Mouse (Mus musculus) heart, postnatal 4 days (tissue): ENCODE data around the gene Cnih1. TPM values are rescaled to one million over a fixed set of nuclear protein-coding genes. Genes with fewer than 3 reads are reported as not detected.
"Not testable (repeated sequence)": the region's sequence is repeated elsewhere in the genome, so short reads cannot be mapped to it uniquely, and the experiment has no call there.

Experiments
- DNase-seq: peaks from one replicate; pipeline ENCODE4 v3.0.0; 2021
- total RNA-seq, 2 experiments: library from RNA; stranded (reverse); gene quantifications; 2 replicates each; pipeline ENCODE4 v1.2.3; 2021

Cnih1 gene
- total RNA-seq, 2 experiments from 2014 or later = 78.8 to 81.1 TPM

DNA sequence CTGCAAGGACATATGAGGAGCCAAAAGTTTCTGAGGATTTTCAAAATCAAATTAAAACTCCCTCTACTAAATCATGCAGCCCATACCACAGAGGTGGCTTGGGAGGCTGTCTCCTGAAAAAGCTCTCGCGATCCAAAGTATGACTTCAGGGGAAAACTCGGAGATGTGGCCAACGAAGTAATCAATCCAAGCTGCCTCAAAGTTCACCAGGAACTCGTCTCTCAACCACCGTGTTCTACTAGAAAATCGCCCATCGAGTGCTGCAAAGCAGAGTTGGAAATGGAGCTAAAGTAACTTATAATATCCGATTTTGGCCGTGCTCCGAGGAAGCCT, 791 bp downstream of the Cnih1 start:
- no peak for DNase-seq

DNA sequence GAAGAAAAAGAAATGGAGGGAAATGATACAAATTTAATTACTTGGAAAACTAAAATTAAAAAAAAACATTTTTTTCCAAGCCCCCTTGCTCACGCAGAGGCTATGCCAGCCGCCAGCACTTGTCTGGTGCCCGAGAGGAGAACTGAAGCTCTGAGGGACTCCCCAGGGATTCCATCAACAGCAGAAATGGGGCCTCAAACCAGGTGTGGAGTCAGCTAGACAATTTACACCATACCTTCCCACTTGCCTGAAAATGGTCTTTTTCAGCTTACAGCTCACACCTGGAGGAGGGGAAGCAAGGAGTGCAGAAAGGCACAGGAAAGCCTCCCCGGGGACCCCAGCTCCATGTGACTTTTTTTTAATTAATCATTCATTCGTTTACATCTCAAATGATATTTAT, 3.0 kb downstream of the Cnih1 start:
- DNase-seq = no peak

DNA sequence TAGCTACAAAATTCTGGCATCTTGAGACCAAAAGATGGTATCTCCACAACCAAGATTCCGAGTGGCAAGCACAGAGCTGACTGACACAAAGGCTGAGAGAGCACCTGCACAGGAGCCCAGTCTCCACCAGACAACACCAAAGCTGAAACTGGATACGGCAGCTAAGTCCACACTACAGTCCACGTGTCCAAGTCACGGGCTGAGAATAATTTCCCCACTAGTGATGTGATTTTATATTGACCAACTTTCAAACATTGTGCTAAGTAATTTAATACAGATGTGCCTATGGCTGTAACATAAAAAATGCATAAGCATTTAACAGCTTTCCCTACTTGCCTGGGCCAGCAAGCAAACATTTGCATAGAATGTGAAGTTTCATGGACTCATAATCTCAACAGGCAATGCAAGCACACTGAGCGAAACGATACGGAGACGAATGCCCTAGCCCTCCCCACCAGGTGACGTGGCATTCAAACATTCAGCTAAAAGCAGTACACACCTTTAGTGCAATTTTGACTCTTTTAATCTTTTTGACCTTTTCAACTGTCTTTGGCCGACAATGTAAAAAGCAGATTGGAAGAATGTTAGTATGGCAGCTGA, 4.8 kb downstream of the Cnih1 start:
- no peak for DNase-seq

DNA sequence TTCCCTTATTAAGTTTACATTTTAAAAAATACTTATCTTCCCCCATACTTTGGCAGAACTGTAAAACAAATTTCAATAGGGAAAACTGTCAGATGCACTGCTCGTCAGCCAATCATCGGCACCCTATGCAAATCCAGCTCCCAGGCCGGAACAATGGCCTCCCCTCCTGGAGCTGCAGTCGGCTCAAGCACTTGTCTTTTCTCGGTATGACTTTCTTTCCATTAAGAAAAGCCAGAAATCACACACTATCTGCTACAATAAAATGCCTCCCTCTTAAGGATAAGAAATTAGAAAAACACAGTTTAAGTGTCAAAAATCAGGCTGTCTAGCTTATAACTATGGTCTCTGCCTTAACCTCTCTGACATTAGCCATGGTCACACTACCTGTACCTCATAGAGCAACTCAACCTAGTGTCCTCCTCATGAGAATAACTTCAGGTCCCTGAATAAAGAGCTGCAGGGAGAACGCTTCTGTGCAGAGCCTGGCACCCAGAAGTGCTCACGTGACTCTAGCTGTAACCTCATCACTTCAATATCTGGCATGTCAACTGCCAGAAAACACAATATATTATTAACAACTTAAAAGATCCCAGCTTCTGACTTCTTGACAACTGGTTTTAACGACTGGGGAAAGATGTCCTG, 5.9 kb downstream of the Cnih1 start:
- DNase-seq = no peak

DNA sequence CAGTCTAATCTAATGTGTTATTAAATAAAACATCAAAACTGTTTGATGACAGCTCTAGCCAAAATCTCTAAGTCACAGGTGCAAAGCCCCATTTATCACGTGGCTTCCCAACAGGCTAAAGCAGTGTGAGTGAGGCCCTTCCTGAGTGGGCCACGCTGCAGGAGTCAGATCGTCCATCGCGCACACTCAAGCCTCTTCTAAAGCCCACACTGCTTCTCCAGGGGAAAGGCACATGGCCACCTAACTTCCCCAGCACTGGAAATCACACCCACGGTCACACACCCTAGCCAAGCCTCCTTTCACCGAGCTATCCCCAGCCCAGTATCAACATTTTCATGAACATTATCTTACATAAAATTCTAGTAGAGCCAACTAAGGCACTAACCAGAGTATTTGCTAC, 7.1 kb downstream of the Cnih1 start:
- DNase-seq = no peak

DNA sequence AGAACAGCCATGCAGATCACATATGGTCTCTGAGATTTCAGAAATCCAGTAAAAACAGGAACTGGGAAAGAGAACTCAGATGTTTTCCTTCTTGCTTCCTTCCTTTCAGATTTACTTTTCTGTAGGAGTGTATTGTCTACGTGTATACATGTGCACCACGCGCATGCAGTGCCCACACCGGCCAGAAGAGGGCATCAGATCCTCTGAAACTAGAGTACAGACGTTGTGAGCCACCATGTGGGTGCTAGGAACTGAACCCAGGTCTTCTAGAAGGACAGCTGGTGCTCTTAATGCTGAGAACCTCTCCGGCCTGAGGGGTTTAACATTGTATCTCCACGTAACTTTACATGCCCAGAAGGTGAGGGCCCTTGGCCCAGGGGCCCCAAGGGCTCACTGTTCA, 9.0 kb downstream of the Cnih1 start:
- peak; percentile 6 for DNase-seq

DNA sequence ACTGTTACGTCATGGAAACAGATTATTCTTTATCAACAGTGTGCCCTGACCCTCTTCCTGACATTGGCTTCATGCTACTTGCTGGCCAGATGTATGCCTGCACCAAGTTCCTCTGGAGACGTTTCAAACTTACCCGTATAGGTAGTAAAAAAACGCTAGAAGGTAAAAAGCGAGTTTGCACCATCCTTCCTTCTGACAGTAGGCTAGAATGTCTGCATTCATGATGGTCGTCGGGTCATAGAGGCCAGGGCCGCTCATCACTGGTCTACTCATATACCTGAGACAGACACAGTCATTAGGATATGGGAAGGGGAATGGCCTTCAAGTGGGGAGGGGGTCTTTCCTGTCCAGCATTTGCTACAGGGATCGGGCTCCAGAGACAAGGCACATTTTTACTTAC, 9.5 kb downstream of the Cnih1 start:
- DNase-seq = peak; percentile 2

DNA sequence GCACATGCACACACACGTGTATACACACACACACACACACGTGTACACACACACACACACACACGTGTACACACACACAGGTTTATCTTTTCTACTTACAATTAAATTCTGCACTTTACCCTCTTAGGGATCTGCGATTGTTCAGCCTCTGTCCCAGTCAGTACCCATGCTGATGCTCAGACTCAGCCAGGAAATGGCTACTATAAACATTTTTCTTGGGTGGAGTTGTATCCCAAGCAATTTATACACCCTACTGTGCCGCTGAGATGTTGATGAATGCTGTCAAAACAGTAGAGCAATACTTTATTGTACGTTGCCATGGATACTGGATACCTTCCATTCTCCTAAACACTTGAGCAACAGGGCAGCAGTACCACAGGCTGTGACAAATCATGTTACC, 18.2 kb downstream of the Cnih1 start:
- DNase-seq = no peak

DNA sequence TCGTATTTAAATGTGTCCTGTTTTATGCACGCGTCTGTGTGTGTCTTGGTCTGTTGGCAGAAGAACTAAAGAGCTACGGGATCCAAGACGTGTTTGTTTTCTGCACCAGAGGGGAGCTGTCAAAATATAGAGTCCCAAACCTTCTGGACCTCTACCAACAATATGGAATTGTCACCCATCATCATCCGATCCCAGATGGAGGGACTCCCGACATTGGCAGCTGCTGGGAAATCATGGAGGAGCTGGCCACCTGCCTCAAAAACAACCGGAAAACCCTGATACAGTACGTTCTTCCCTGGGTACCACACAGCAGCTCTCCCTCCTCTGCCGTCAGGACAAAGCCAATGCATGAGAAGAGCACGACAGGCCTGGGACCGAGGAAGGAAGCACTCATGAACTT, 21.1 kb downstream of the Cnih1 start:
- DNase-seq = no peak

DNA sequence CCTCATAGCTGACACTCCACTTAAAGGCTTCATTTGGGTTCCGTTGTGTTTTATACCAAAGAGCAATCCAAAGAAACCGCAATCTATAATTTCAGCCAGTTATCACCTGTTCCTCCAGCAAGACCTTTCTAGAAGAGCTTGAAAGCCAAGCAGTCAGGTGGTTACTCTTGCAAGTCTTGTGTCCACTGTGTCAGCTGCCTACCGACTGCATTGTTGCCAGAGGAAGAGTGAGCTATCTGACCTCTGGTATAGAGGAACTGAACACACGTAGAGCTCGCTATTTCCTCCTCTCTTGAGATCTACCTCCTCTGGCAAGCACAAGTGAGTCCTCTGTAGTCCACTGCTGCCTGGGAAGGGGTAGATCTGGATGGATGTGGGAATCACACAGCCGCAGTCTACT, 27.0 kb downstream of the Cnih1 start:
- DNase-seq = no peak

DNA sequence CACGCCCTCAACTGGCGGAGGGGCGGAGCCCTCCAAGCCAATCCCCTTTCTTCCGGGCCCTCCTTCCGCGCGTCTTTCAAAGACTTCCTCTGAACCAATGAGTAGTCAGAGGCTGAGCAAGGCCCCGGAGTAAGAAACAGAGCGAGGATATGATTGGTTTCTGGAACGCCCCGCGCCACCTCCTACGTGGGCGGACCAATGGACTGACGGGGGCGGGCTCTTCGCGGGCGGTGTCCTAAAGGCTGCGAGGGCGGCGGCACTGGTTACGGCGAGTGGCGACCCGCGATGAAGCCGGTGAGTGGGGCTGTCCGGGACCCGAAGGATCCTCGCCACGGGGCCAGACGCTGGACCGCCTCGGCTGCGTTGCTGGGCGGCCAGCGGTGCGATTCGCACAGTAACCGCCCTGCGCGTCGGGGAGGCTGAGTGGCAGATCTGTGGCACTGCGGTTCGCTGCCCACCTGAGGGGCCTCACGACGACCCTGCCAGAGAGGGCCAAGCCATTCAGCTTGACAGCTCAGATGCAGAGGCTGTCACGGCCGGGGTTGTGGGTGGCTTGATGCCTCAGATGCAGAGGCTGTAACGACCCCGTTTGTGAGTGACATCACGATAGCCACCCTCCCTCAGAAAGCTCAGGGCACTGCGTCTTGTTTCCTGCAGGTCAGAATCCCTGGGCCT, 27.7 kb downstream of the Cnih1 start, which contains the start of gene Cdkn3:
Gene Cdkn3, plus strand, starts transcription at position 187 of the 675 bp plus-strand sequence.
- DNase-seq = peak; percentile 93

DNA sequence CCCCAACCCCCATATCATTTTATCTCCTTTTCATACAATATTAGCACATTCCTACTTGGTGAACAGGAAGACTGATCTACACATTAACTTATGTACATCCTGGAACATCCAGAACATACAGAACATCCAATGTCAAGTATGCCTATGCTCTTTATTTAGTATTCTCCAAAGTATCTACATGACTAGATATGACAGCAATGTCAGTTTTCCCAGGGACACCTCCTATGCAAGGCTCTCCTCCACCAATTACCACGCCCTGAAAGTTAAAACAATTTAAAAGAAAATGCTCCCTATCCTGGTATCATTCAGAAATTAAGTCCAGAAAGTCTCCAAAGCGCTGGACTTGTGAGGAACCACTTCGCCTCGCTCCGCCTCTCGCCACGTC, 28.2 kb downstream of the Cnih1 start:
- no peak for DNase-seq

DNA sequence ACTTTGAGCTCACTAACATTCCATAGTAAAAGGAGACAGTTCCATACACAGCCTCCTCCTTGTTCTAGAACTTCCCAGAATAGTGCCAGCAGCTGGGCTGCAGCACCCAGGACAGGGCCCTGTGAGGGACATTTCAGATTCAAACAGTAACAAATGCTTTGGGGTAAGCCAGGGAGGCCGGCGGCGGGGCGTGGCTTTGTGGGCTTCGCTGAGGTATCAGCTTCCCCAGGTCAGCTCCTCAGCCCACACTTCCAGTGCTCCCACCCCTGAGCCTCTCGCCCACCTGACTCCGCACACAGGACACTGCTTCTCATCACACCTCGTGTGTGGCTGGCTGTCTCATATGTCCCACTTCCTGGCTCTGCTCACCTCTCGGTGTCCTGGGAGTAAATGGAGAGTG, 30.5 kb downstream of the Cnih1 start:
- no peak for DNase-seq

DNA sequence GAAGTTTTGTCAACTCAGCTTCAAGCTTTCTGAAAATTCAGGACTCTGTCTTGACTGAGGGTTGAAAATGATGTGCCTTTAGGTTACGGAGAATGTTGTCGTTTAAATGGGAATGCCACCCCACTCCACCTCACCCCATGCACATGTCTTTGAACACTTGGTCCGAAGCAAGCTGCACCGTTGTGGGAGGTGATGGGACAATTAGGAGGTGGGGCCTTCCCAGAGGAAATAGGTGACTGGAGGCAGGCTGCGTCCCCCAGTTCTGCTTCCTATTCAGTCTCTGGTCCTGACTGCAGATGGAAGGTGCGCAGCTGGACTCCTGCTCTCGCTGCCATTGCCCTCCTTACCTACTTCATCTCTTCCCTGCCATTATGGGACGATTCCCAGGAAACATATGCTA, 32.4 kb downstream of the Cnih1 start:
- no peak for DNase-seq

DNA sequence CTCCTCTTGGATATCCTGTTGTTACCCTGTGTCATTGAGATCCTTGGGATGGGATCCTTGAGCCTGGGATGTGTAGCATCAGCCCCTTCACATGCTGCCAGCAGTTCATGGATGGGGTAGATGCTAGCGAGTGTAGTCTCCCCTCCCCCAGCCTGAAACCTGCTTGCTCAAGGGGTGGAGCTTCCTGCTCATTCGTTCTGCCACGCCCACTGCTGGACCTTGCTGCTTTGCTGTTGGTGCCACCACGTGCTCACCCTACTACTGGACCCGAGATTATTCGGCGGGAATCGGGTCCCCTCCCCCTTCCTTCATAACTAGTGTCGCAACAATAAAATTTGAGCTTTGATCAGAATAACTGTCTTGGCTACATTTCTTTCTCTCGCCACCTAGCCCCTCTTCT, 33.8 kb downstream of the Cnih1 start:
- not testable (repeated sequence) for DNase-seq

DNA sequence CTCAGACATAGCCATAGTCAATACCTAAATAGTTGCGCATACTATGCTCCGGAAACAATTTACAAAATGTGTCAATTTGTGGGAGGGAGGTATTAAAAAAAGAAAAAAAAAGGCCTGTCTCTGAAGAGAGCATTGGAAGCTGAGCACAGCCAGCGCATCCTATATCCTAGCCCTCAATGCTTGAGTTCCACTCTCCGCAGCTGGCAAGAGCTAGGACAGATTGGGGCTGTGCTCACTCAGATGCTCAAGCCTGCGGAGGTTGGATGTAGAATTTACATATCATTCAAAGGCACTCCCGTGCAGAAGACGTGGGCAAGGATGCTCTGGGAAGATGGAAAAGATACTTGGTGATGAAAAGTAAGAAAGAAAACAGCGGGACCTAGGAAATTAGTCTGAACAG, 42.8 kb downstream of the Cnih1 start:
- DNase-seq = no peak

DNA sequence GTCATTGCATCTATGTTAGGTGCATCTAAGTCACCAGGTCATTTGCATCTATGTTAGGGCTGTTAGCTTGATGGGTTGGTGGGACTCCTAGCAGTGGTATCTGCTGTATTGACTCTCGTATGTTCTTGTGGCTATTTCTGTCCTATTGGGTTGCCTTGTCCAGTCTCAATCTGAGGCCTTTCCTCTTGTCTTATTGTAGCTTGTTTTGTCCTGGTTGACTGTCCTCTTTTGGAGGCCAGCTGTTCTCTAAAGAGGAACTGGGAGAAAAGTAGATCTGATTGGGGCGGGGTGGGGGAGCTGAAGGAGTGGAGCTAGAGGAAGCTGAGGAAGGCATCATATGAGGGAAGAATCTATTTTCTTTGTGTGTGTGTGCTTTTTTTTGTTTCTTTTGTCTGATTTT, 45.5 kb downstream of the Cnih1 start:
- no peak for DNase-seq

DNA sequence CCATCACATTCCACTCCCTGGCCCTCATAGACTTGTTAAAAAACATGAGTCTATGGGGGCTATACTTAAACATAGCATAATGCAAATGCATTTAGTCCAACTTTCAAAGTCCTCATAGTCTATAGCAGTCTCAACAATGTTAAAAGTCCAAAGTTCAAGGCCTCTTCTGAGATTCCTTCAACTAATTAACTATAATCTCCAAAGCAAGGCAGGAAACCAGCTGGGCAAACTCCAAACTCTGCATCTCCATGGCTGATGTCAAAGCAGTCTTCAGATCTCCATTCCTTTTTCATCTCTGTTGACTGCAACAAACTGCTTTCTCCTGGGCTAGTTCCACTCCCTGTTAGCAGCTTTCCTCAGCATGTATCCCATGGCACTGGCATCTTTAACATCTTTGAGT, 50.9 kb downstream of the Cnih1 start:
- DNase-seq = not testable (repeated sequence)

DNA sequence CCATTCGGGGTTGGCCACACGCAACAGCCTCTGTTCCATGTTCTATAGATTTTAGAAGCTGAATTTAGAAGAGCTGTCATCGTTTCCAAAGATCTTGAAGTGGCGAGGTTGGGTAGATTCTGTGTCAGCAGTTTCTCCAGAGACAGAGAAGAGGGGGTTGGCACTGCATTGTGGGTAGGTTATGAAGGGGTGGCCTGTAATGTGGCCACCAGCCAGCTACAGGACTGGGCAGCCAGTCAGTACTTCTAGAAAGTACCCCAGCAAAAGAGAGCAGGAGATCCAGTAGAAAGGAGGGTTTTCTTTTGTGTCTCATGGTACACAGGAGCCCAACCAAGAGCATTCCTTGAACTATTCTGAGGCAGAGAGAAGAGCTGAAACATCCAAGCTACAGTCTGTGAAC, 51.8 kb downstream of the Cnih1 start:
- no peak for DNase-seq

DNA sequence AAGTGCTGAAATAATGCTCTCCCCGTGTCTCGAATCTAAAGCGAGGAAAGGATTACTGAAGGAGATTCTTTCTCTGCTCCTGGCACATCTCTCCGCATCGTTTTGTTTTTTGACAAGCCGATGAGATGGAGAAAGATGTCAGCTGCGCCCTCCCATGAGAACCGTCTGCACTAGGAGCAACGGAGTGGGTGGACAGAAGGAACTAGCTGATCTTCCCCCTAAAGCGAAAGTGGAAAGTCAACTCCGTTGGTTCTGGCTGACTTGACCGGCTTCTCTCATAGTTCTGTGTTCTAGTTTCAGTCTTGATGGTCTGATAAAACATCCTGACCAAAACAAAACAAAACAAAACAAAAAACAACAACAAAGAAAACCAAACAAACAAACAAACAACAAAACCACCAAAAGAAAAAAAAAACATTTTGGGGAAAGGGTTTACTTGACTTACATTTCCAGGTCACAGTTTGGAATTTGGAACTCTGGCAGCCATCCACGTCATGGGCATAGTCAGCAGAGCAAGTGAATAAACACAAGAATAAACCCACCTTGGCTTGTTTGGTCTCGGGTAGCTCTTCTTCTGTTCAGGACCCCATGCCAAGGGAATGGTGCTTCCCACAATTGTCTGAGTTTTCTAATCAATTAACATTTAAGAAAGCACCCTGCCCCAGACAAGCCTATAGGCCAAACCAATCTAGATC, 53.3 kb downstream of the Cnih1 start:
- no peak for DNase-seq

DNA sequence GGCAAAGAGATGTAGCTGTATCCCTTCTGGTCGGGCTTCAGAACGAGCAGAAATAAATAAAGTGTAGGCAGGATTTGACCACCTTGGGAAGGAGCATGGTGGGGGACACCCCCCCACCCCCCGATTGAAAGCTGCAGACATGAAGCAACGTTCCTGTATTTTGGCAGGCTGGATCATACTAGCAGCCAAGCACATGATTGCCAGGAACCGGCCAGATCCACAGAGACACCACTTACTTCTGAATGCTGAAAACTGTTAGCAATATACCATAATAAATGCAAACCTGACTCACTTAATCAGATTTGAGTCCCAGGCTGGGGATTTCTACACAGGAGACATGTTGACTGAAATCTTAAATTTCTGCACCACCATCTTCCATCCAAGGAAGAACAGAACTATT, 53.9 kb downstream of the Cnih1 start:
- DNase-seq = no peak

DNA sequence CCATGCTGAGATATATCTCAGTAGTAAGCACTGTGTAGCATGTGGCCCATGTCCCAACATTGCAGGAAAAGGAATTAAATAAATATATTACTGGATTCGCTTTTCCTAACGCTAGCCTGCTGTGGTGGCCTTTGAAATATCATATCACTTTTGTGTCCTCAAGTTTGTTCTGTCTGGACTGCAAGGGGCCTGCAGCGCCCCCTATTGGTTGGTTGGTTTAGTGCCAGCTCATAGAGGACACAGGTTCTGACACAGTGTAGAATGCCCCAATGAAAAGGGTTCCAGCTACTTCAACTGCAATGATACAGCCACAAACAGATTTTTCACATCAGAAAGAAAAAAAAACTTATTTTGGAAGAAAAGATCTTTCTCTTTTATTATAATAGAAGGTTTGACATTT, 62.5 kb downstream of the Cnih1 start:
- DNase-seq = peak; percentile 44
